Mouse (Mus musculus) thymus, postnatal 0 days (tissue): ENCODE measurements around the gene Cntln. TPM values are rescaled to one million over a fixed set of nuclear protein-coding genes. Genes with fewer than 3 reads are reported as not detected.

Experiments used
- DNase-seq: peaks from one replicate; pipeline ENCODE4 v3.0.0-alpha.2; 2015; ENCODE audit warnings: low spot score
- polyA plus RNA-seq: library from polyadenylated mRNA; unstranded; fragments of >200 nt; fragmentation: Nextera tagmentation; extraction: Ambion mirVana; gene quantifications from 2 replicates; pipeline ENCODE4 v1.2.1, GENCODE M21; 2015

Cntln gene
- 3.9 and 5.4 TPM in 2 replicates for polyA plus RNA-seq

DNA sequence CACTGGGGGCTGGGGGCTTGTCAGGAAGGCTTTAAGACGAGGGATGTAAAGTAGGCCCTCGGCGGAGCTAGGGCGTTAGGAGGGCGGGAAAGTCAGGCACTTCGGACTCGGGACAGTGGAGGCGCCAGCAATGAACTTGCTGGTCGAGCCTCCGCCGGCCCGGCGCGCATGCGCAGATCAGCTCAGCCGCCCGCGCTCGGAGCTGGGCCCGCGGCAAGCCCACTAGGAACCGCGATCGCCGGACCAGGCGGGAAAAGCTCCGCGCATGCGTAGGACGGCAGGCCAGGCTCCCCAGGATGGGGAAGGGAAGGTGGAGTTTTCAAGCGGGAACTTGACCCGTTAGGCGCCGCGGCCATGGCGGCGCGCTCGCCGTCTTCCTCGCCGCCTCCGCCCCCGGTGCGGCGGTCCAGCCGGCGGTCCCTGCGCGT is at the start of gene Cntln:
Gene Cntln (plus strand): TSS at position 199 of the 428 bp plus-strand sequence.
- DNase-seq, result peak; percentile 68

DNA sequence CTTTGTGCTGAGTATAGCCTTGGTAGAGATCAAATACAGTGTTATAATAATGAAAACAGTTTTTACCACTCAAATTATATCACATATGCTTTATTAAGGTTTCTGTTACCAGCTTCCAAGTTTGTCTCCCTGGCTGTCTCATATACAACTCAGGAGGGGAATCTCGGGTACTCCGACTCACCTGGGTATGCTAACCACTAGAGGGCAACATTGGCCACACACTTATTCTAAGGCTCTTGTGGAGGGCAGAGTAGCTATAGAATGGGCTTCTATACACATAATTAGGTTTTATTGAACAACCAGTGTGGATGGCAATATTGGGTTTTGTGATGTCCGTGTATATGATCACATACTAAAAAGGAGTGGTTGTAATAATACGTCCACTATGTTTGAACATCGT is 47.1 kb upstream of the Cntln start:
- DNase-seq, result peak; percentile 16

DNA sequence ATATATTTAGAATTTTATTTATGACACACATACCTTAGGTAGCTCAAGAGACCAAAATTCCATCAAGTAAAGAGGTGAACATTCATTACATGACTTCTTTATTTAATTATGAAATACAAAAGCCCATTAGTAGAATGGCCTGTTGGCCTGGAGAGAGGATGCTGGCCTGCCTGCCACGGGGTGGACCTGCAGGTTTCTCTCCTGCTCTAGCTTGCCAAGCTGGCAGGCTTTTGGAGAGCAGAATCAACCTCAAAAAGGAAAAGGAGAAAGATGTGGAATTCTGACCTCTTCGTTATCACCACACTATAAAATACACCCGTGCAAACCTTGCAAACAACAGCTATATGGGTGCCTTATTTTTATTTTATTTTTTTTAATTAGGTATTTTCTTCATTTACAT is 45.6 kb upstream of the Cntln start:
- no peak for DNase-seq

DNA sequence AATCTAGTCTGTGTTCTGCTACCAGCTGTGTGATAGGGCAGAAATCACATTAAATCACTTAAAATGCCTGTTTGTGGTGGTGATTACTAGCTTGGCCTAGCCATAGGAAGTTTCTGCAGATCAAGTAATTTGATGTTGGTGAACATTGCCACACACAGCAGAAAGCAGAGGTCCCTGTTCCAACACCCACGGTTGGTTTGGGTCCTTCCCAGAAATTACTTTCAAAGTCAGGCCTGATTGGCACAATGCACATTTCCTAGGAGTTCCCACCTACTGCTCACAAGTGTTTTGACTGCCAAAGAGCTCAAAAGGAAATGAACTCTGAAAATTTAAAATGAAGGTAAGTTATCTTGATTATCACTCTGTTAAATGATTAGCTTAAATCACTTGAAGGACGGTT is 44.6 kb upstream of the Cntln start:
- DNase-seq, result no peak

DNA sequence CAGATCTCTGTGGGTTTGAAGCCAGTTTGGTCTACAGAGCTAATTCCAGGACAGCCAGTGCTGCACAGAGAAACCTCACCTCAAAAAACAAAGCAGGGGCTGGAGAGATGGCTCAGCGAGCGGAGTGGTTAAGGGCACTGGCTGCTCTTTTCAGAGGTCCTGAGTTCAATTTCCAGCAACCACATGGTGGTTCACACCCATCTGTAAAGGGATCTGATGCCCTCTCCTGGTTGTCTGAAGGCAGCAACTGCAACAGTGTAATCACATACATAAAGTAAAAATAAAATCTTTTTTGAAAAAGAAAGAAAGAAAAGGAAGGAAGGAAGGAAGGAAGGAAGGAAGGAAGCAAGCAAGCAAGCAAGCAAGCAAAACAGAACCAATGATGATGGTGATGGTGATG is 26.5 kb upstream of the Cntln start:
- DNase-seq, result no peak

DNA sequence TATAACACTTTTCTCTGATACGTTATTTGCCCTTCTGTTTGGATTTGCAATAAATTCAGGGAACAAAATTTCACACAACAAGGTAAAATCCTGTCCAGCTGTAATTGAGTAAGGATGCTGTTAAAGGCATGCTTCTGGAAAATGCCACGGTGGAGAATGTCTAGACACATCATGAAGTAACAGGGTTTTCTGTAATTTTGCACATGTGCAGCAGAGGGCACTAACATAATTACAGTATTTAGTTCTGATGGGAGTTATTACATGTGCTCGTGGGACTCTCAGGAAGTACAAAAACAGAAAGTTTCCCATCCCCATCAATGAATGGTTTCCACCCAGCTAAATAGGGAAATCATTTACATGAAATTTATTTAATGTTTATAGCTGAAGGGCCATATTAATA is 7.8 kb upstream of the Cntln start:
- DNase-seq, result peak; percentile 11

DNA sequence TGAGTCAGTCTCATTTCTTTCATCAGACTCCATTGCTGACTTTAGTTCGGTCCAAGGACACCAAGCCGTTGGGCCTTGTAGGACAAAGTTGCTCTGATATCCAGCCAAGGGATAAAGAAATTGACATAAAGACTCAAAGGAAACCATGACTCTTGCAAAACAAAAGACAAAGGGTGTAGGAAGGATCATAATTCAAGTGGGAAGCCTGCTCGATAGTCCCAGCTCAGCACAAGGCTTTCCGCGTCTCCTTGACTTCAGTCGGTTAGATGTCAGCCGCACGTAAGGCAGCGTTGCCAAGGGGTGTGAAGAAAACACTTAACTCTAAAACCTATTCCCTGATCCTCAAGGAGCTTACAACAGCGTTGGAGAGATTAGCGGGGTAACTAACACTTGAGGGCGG is 463 bp upstream of the Cntln start:
- no peak for DNase-seq

DNA sequence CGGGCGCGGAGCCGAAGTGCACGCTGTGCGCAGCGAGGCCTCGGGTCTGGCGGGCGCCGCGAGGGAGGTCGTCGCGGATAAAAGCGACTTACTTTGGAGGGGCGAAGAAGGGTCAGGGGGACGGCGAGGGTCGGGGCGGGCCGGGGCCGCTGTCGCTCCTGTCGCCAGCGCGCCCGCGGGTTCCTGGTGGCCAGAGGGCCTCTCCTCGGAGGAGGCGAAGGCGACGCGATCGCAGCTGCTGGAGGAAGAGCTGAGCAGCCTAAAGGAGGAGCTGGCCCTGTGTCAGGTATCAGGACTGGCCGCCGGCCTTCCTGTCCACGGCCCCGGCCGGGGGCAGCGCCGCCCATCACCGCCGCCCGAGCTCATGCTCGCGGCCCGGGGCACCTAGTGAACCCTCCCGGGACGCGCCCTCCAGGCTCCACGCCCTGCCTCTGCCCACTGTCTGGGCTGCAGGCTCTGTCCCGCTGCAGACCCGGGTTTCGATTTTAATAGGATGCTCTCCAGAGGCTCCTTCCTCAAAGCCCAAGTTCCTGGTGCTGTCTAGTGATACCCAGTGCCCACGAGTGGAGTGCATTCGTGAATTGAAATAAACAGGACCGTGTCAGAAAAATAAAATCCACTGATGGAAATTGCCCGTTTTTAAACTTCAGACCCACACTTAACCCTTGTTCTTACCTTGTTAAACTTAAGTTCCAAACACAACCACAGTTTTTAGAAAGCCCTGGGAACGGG is 596 bp downstream of the Cntln start:
- DNase-seq, result peak; percentile 20

DNA sequence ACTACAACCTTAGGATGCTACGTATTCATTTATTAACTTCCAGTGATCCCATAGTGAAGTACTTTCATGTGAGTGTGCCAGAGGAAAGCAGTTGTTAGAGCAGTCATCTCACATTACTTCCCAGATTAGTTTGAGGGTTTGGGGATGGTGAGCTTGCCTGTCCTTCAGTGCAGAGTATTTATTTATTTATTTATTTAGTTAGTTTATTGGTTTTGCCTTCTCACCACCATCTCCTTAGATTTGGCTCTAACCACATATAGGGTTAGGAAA is 1.1 kb downstream of the Cntln start:
- DNase-seq, result no peak

DNA sequence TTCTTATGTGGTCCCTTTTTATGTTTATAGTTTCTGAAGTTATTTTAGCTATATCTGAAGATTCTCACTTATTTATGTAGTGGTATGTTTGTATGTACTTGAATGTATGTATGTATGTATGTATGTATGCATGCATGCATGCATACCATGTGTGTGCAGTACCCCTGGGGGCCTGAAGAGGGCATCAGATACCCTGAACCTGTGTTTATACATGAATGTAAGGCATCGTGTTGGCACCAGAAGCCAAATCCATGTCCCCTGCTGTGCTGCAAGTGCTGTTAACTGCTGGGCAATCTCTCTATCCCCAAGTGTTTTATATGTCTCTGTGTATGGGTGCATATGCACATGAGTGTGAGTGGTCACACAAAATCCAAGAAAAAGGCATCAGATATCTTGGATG is 34.3 kb downstream of the Cntln start:
- no peak for DNase-seq

DNA sequence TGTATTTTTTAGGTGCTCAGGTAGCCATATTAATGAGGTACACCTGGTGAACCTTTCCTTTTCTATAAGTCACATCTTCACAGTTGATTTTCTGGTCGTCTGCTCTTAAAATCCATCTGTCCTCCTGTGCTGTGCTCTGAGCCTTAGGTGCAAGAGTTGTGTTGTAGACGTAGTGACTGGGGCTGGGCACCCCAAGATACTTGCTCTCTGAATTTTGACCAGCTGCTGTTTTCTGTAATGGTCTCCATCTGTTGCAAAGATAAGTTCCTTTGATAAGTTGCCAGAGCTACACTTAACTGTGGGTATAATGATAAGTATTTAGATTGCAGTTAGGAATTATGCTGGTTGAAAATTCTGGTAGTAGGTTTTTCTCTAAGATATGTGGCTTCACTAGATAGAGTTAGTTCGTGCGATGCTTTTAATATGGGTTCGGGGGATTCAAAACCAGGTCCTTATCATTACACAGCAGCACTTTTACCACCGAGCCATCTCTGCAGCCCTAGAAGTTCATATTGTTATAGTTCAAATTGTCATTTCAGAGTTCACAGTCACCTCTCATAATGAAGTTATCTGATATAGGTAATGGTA is 50.3 kb downstream of the Cntln start:
- no peak for DNase-seq

DNA sequence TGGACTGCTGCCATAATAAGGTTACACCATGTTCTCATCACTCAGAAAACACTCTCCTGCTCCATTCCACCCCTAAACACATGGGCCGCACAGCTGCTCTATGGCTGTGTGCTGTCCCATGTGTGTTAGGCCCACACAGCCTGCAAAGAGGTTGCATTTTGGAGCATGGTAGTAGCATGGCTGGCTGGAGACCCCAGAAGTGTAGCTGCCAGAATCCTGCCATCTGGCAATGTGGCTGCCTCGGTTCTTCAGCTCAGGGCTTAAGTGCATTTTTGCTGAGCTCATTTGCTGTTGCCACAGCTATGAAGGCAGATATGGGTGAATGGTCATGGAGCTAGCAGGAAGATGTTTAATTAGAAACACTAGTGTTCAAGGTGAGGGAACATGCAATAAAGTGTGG is 58.0 kb downstream of the Cntln start:
- DNase-seq, result no peak

DNA sequence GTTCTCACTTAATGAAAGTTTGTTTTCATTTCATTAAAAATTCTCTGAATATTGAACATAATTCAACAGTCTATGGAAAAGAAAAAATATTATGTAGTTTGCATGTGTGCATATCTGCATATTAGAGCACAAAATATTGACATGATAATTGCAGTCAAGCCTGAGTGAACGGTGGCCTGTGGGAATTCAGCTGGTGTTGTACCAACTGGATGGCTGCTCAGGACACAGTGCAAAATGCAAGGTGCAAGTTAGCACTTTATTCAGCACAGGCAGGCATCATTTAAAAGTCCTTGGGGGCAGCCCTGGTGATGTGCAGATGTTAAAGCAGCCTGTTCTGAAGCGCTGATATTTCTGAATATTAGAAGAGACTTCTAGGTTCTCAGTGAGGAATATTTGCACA is 58.5 kb downstream of the Cntln start:
- no peak for DNase-seq

DNA sequence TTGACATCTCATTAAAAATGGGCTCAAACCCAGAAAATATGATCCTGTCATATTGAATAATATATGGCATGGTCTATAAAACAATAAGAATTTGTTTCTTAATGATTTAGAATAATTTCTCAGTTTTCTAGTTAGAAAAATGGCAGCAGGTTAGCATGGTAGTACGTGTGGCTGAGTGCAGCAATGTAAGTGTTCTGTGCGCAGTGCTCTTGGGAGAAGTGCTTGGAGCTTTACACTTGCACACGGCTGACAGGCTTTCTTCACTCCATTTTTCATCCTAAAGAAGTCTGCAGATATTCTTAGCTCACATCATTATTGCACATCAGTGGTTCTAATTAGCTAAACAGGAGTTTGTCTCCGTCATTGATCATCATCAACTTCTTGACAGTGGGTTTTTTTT is 60.0 kb downstream of the Cntln start:
- DNase-seq, result no peak

DNA sequence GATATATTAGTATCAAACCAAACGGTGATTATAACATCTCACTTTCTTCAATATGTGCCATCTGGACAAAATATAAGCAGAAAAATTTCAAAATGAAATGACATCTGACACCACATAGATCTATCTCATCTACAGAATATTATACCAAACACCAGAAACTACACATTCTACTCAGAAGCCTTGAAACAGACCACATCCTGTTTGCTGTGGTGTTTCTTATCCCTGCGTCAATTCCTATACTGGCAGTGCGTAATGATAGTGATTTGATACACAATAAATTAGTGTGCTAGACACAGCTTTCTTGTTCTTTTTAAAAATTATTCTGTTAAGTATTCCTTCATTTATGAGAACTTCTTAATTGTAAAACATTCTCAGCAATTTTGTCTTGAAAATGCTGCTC is 62.3 kb downstream of the Cntln start:
- peak; percentile 22 for DNase-seq

DNA sequence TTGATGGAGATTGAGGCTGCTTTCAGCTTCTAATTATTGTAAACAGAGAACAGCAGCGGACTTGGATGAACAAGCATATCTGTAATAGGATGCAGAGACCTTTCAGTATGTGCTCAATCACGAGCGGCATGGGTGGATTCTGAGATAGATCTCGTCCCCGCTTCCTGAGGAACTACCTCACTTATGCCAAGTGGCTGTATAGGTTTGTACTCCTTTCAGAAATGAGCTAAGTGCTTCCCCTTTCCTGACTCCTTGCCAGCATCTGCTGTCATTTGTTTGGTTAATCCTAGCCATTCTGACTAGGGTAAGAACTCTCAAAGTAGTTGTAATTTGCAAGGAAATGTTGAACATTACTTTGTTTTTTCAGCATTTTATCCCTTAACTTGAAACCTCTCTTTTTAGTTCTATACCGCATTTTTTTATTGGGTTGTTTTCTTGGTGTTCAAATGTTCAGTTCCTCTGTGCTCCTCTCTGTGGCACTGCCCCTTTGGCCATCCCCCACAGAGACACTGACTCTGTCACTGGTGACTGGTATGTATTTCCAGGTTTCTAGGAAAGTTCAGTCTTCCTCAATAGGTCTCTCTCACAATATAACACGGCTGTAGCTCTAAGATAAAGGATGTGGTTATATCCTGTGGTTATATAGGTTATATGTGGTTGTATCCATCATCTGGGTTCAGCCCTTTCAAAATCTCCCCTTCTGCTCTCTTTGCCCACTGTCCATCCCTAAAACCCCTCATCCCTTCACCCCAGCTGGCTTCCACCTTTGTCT is 93.0 kb downstream of the Cntln start:
- DNase-seq, result no peak

DNA sequence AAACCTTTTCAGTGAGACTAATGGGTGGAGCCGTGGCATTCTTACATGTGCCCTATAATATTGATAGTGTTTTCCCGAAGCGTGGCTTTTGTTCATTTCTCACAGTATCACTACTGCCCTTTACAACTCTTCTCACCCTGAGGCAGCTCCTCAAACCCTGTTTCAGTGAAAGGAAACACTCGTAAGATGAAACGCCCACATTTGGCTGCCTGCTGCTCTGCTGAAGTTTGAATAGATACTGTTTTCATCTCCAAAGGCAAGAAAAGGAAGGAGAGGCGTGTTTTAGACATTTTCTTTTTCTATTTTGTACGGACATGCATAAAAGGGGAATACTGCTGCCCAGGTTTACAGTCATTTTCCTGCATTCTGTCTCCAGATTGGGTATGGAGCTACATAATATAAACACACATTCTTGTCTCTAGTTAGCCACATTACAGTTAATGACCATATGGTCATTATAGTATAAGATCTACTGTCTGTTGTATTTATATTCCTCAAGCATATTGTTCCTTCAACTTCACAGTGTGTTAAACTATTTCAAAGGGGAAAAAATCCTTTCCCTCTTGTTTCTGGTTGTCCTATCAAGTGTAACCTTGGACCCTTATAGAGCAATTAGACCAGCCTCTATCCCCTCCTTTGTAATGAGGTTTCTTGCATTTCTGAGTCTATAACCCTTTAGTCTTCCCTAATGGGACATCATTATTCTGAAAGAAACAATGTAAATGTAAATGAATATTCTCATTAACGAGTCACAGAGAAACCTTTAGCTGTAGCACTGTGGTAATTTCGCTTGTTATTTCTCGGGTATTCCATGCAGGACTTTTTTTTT is 111.6 kb downstream of the Cntln start:
- DNase-seq, result no peak

DNA sequence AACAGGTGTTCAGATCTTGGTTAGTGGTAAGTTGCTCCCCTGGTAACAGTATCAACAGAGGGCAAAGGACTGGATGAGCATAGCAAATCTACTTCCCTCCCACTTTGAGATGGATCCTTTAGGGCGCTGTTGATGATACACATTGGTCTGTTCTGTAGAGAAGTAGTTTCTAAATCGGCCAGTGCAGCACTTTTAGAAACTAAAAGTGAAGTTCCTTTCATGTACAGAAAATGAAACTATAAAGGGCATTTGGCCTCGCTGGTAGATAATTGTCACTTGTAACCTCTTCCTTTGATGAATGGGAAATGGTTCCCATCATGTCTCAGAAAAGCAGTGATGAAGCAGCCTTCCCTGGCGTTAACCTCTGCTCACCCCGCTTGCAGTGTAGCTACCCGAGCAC is 121.5 kb downstream of the Cntln start:
- no peak for DNase-seq

DNA sequence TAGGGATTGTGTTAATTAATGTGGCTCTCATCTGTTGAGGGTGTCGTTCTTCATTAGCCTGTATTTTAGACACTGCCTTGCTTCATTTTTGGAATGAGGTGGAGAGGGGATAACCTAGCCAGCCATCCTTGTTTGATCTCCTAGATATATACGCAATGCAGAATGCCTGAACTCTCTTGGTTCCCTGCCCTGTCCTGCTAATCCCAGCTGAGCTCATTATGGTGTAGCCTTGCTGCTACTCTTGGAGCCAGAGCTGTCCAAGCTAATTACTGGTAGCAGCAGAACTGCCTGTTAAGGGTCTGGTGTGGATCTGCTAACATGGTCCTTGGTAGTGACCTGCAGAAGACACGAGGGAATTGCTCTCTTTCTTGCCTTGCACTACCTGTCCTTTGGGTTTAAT is 122.7 kb downstream of the Cntln start:
- DNase-seq, result no peak

DNA sequence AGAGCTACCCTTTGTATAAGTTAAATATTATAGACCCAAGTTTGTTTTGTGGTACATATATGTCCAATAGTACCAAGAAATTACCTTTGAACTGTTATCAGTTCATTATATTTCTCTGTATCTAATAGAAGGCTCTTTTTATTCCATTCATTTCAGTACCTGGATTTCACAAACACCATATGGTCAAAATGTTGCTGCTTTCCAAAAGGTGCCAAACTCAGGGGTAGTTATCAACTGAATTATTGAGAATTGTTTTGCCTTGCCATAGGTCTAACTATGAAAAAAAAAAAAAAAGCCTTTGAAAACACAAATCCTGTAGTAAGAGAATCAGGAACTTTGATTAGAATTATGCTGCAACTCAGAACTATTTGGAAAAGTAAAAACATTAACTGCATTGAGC is 126.7 kb downstream of the Cntln start:
- DNase-seq, result no peak

DNA sequence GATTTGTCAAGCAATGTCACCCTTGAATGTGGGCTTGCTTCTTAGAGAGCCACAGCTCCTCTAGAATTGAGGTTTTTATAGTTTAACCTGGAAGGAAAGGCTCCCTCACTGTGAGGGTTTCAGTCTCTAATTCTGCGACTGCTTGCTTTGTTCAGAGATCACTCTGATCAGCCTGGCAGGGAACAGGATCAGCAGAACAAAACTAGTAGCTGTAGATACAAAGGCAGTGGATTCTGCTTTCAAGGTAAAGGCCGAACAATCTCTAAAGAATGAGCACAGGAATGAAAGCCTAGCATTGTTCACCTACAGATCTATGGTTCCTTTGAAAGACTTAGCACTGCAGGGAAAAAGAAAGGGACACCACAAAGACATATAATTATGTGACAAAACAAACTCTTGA is 161.6 kb downstream of the Cntln start:
- no peak for DNase-seq
